In genomic region chr2:128137480-128138276, GRCm38 (mm10) we compare ENCODE assay signal across 15 mouse cellular contexts. TPM values are rescaled to one million over a fixed set of nuclear protein-coding genes. Genes with fewer than 3 reads are reported as not detected.
DNase-seq lines count a peak whose midpoint lies in the region; ATAC-seq and TF ChIP-seq lines count a peak whose summit lies in the region.
"Had no signal": no experiment of that assay in that cellular context is flagged by ENCODE, and none has a peak within 500 bp of the region (broad histone marks: within the 10 kb centered on the region; RNA-seq: fewer than 3 reads in every experiment).

No protein-coding gene starts in this region.

- H3K27me3 ChIP-seq in embryonic facial prominence, embryonic 11.5 days (ENCODE audit: control insufficient read depth, insufficient read depth, low read length): no peaks in the 10 kb centered on the region
- H3K27me3 ChIP-seq in heart, postnatal 0 days (ENCODE audit: control insufficient read depth, insufficient read depth, low read length): no peaks in the 10 kb centered on the region
- no peaks in the 10 kb centered on the region for H3K27me3 ChIP-seq in midbrain, postnatal 0 days (ENCODE audit: insufficient read depth, low read length)
- H3K27me3 ChIP-seq: hindbrain, embryonic 15.5 days had no signal

- H3K4me1 ChIP-seq in embryonic facial prominence, embryonic 11.5 days (ENCODE audit: control insufficient read depth, insufficient read depth, low read length): no peaks in the 10 kb centered on the region; the same call in 1 of the 2 replicates
- H3K4me1 ChIP-seq in heart, postnatal 0 days (ENCODE audit: control insufficient read depth, insufficient read depth): peaks cover 35% of the 10 kb centered on the region
- H3K4me1 ChIP-seq in midbrain, postnatal 0 days (ENCODE audit: insufficient read depth, low read length): no peaks in the 10 kb centered on the region

- no peak for TF ChIP-seq CTCF in gastrocnemius, adult 2 months (IDR thresholded peaks at IDR 0.05)
- no peak for TF ChIP-seq CTCF in heart, postnatal 0 days (IDR thresholded peaks at IDR 0.05; ENCODE audit: low read depth)
- no peak for TF ChIP-seq CTCF in midbrain, postnatal 0 days (IDR thresholded peaks at IDR 0.05)

- peak; percentile 57 for DNase-seq in gastrocnemius, adult 2 months
- DNase-seq in gastrocnemius, postnatal 10 days: no peak
- DNase-seq in adipocyte (ENCODE audit: low spot score): peak; percentile 67
- DNase-seq in embryonic facial prominence, embryonic 11.5 days (ENCODE audit: low spot score): peak; percentile 70
- DNase-seq in heart, postnatal 0 days (ENCODE audit: low spot score): peak; percentile 91
- DNase-seq in midbrain, postnatal 0 days (ENCODE audit: low spot score): no peak
- DNase-seq in frontal cortex, postnatal 14 days (ENCODE audit: low spot score in 2 of 2): no peak
- DNase-seq: cerebellum, adult 11 months; gastrocnemius, postnatal 25 days; kidney, adult 8-10 months; thymus, postnatal 36 days had no signal

- intact Hi-C loops in gastrocnemius, adult 2 months (cut with DNase I): no loop called here

- ATAC-seq in embryonic facial prominence, embryonic 11.5 days (replicated peaks; ENCODE audit: insufficient number of reproducible peaks, low FRiP score, low TSS enrichment, low read depth): no peak
- ATAC-seq in heart, postnatal 0 days (ENCODE audit: insufficient read depth, low read depth): peak; percentile 82
- no peak for ATAC-seq in midbrain, postnatal 0 days (ENCODE audit: low FRiP score)
- ATAC-seq: CD4-positive, CD25-positive, alpha-beta regulatory T cell, adult 4 months had no signal

- H3K9ac ChIP-seq in embryonic facial prominence, embryonic 11.5 days (replicated peaks; ENCODE audit: low read length): no peak overlapping the region
- no peak overlapping the region for H3K9ac ChIP-seq in heart, postnatal 0 days (replicated peaks; ENCODE audit: low read depth, low read length)
- H3K9ac ChIP-seq in midbrain, postnatal 0 days (replicated peaks; ENCODE audit: low read length, poor library complexity, severe bottlenecking): no peak overlapping the region
- H3K9ac ChIP-seq: hindbrain, embryonic 15.5 days had no signal

- no peak overlapping the region for H3K4me2 ChIP-seq in embryonic facial prominence, embryonic 11.5 days (ENCODE audit: low read depth, low read length)
- H3K4me2 ChIP-seq in heart, postnatal 0 days (ENCODE audit: low read depth, low read length): peak overlapping the region; percentile 13; the same call in 1 of the 2 replicates
- no peak overlapping the region for H3K4me2 ChIP-seq in midbrain, postnatal 0 days (ENCODE audit: low read depth, low read length, poor library complexity, severe bottlenecking)
- H3K4me2 ChIP-seq: hindbrain, embryonic 15.5 days had no signal

- H3K36me3 ChIP-seq in embryonic facial prominence, embryonic 11.5 days (replicated peaks; ENCODE audit: control insufficient read depth, insufficient read depth, low read depth, low read length): no peaks in the 10 kb centered on the region; the same call in 1 of the 2 replicates
- peaks cover 21% of the 10 kb centered on the region for H3K36me3 ChIP-seq in heart, postnatal 0 days (replicated peaks; ENCODE audit: control insufficient read depth, insufficient read depth, low read length)
- no peaks in the 10 kb centered on the region for H3K36me3 ChIP-seq in midbrain, postnatal 0 days (ENCODE audit: insufficient read depth, low read length)
- H3K36me3 ChIP-seq: hindbrain, embryonic 15.5 days had no signal

- TF ChIP-seq EP300 in heart, postnatal 0 days (IDR thresholded peaks at IDR 0.05; ENCODE audit: low read depth): peak; percentile 36; the same call in 1 of the 2 replicates

- H3K27ac ChIP-seq in gastrocnemius, adult 2 months: peak overlapping the region; percentile 73
- H3K27ac ChIP-seq in embryonic facial prominence, embryonic 11.5 days (replicated peaks; ENCODE audit: low read depth, low read length): no peak overlapping the region
- peak overlapping the region; percentile 63 for H3K27ac ChIP-seq in heart, postnatal 0 days (ENCODE audit: low read depth)
- no peak overlapping the region for H3K27ac ChIP-seq in midbrain, postnatal 0 days (ENCODE audit: low read depth, low read length)
- H3K27ac ChIP-seq: forebrain, embryonic 10.5 days; hindbrain, embryonic 15.5 days; layer of hippocampus, adult 2 months had no signal

- no peaks in the 10 kb centered on the region for H3K9me3 ChIP-seq in embryonic facial prominence, embryonic 11.5 days (replicated peaks; ENCODE audit: control insufficient read depth, low read length)
- H3K9me3 ChIP-seq in heart, postnatal 0 days (replicated peaks; ENCODE audit: control insufficient read depth, low read length): no peaks in the 10 kb centered on the region
- no peaks in the 10 kb centered on the region for H3K9me3 ChIP-seq in midbrain, postnatal 0 days (ENCODE audit: low read length)
- H3K9me3 ChIP-seq: forebrain, embryonic 10.5 days; hindbrain, embryonic 15.5 days had no signal

- 63% methylated on average over 22 of the region's 22 CpGs for WGBS in embryonic facial prominence, embryonic 11.5 days
- 56% methylated on average over 22 of the region's 22 CpGs for WGBS in heart, postnatal 0 days
- WGBS in midbrain, postnatal 0 days: 85% methylated on average over 22 of the region's 22 CpGs

- H3K4me3 ChIP-seq in gastrocnemius, adult 2 months: peak overlapping the region; percentile 25
- H3K4me3 ChIP-seq in embryonic facial prominence, embryonic 11.5 days (ENCODE audit: low read depth, low read length): no peak overlapping the region
- no peak overlapping the region for H3K4me3 ChIP-seq in heart, postnatal 0 days (ENCODE audit: low read depth, low read length)
- H3K4me3 ChIP-seq in midbrain, postnatal 0 days (ENCODE audit: low read depth, low read length): no peak overlapping the region
- H3K4me3 ChIP-seq: forebrain, embryonic 10.5 days; hindbrain, embryonic 15.5 days; layer of hippocampus, adult 2 months had no signal

RNA-seq across cellular contexts. Expression of gene Bcl2l11, which starts 11.8 kb away (rescaled TPM):
- 1 to 10 TPM; 5.1 to 9.0 TPM for total RNA-seq in gastrocnemius, adult 2 months (2021)
- total RNA-seq in gastrocnemius, postnatal 10 days (2021): 10 to 100 TPM; 11.5 to 16.7 TPM
- 20.2 and 24.5 TPM in 2 replicates for polyA plus RNA-seq in embryonic facial prominence, embryonic 11.5 days (2014; fragmentation: Nextera tagmentation; extraction: Ambion mirVana)
- 26.1 and 26.6 TPM in 2 replicates for total RNA-seq in heart, postnatal 0 days (2014; rRNA removed; ENCODE audit: low replicate concordance)
- 18.2 and 22.4 TPM in 2 replicates for polyA plus RNA-seq in heart, postnatal 0 days (2015; fragmentation: Nextera tagmentation; extraction: Ambion mirVana)
- total RNA-seq in midbrain, postnatal 0 days (2014; rRNA removed): 6.5 and 13.1 TPM in 2 replicates
- polyA plus RNA-seq in midbrain, postnatal 0 days (2015; fragmentation: Nextera tagmentation; extraction: Ambion mirVana): 3.7 and 5.1 TPM in 2 replicates

Comparison
In these comparisons a context has a peak if more than half of its experiments do, and no peak if none do; other contexts are left out.
1. DNase-seq: peak in gastrocnemius, adult 2 months (single experiment), adipocyte (single experiment), embryonic facial prominence, embryonic 11.5 days (single experiment) and heart, postnatal 0 days (single experiment); none in gastrocnemius, postnatal 10 days (single experiment), midbrain, postnatal 0 days (single experiment) and frontal cortex, postnatal 14 days (0 of 2).
2. H3K27ac ChIP-seq: peak in gastrocnemius, adult 2 months (single experiment) and heart, postnatal 0 days (single experiment); none in embryonic facial prominence, embryonic 11.5 days (single experiment) and midbrain, postnatal 0 days (single experiment).